Mouse (Mus musculus) limb, embryonic 15.5 days (tissue): ENCODE measurements around the gene Prkcz. TPM values are rescaled to one million over a fixed set of nuclear protein-coding genes. Genes with fewer than 3 reads are reported as not detected.

ENCODE experiments used
- ATAC-seq: fragments of 200-750 bp; cut with Nextera tagmentation; 2 replicates; pipeline ENCODE4 v1.8.0; 2017; ENCODE audit warnings: low read depth, moderate TSS enrichment; ENCODE audit not compliant: insufficient number of reproducible peaks, low FRiP score, low TSS enrichment
- H3K27ac ChIP-seq: fragments of 300-500 bp; sonication (generic); 2 replicates; pipeline ENCODE4 v1.5.1; 2015; ENCODE audit warnings: moderate library complexity, mild to moderate bottlenecking, inconsistent platforms
- H3K27me3 ChIP-seq: fragments of 300-500 bp; sonication (generic); 2 replicates; pipeline ENCODE4 v1.6.1; 2015; ENCODE audit warnings: inconsistent platforms
- H3K36me3 ChIP-seq: fragments of 300-500 bp; sonication (generic); 2 replicates; pipeline ENCODE4 v1.6.1; 2015; ENCODE audit warnings: inconsistent platforms
- H3K4me1 ChIP-seq: fragments of 300-500 bp; sonication (generic); 2 replicates; pipeline ENCODE4 v1.6.1; 2015; ENCODE audit warnings: inconsistent platforms
- H3K4me2 ChIP-seq: fragments of 300-500 bp; sonication (generic); 2 replicates; pipeline ENCODE4 v1.6.1; 2015; ENCODE audit warnings: mild to moderate bottlenecking, inconsistent platforms
- H3K4me3 ChIP-seq: fragments of 300-500 bp; sonication (generic); 2 replicates; pipeline ENCODE4 v1.5.1; 2015; ENCODE audit warnings: mild to moderate bottlenecking, inconsistent platforms
- H3K9ac ChIP-seq: fragments of 300-500 bp; sonication (generic); 2 replicates; pipeline ENCODE4 v1.6.1; 2015; ENCODE audit warnings: inconsistent platforms
- H3K9me3 ChIP-seq: fragments of 300-500 bp; sonication (generic); 2 replicates; pipeline ENCODE4 v1.6.1; 2016; ENCODE audit warnings: inconsistent platforms
- WGBS: fragments of 180-500 bp; shearing (Covaris S2); methylation state at CpG from one replicate; pipeline ENCODE4 v1.1.7; 2015; 5-methylcytosine and 5-hydroxymethylcytosine counted together
- polyA plus RNA-seq: library from polyadenylated mRNA; unstranded; fragments of >200 nt; fragmentation: Nextera tagmentation; extraction: Ambion mirVana; gene quantifications from 2 replicates; pipeline ENCODE4 v1.2.1, GENCODE M21; 2015

Prkcz gene
- polyA plus RNA-seq, 1 experiment from 2014 or later, result 10.5 TPM

DNA sequence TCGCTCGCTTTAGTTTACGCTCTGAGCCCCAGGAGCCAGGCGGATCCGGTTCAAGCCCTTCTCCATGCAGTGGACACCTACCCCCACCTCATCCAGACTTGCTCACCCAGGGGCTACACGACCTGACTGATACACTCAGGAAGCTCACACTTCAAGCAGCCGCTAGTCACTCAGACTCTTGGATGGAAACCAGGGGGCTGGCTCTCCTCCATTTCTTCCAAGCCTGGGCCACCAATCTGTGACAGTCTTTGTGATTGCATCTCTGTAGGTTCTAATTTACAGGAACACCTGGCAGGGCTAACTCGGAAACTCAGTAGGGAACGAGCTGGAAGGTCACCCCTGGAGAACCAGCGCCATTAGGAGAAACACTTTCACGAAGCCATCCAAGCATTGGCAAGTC, 73.4 kb downstream of the Prkcz start:
- H3K9me3 ChIP-seq, result no peaks in the 10 kb centered on the region
- 74% methylated on average over 11 of the region's 11 CpGs for WGBS
- no peaks in the 10 kb centered on the region for H3K27me3 ChIP-seq
- no peaks in the 10 kb centered on the region for H3K36me3 ChIP-seq
- ATAC-seq, result no peak
- H3K4me3 ChIP-seq, result no peak overlapping the region
- 0 out of 2 replicates have a peak overlapping the region, but pooled peaks have one; percentile 9 for H3K27ac ChIP-seq
- no peak overlapping the region for H3K9ac ChIP-seq
- H3K4me2 ChIP-seq, result no peak overlapping the region
- peaks cover 46% of the 10 kb centered on the region for H3K4me1 ChIP-seq

DNA sequence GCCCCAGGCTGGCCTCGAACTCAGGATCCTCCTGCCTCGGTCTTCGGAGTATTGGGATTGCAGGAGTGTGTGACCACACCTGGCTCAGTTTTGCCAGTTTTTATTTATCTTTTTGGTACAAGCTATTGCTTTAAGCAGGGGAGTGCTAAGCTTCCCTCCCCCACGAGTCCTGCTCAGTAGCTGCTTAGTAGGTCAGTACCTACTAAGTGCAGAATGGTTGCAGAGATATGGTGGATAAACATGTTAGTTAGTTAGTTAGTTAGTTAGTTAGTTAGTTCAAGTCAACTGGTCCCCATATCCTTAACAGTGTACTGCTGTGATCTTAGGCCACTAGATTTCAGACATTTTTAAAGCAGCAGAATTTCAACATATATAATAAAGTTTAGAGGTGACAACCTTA, 75.1 kb downstream of the Prkcz start:
- Histone ChIP-seq H3K4me2 (no peak overlapping the region), H3K36me3 (no peaks in the 10 kb centered on the region), H3K9me3 (no peaks in the 10 kb centered on the region), H3K27ac (no peak overlapping the region), H3K27me3 (no peaks in the 10 kb centered on the region), H3K4me1 (peaks cover 63% of the 10 kb centered on the region), H3K9ac (no peak overlapping the region), H3K4me3 (no peak overlapping the region)
- WGBS, result 91% methylated on average over 4 of the region's 4 CpGs
- no peak for ATAC-seq

- H3K4me2 ChIP-seq, result no peak overlapping the region
- H3K9ac ChIP-seq, result no peak overlapping the region
- ATAC-seq, result no peak
- H3K4me3 ChIP-seq, result no peak overlapping the region
- peak overlapping the region; percentile 98 for H3K27ac ChIP-seq
- no peaks in the 10 kb centered on the region for H3K27me3 ChIP-seq
- H3K4me1 ChIP-seq, result peaks cover 73% of the 10 kb centered on the region
- 35% methylated on average over 15 of the region's 15 CpGs for WGBS
- H3K36me3 ChIP-seq, result no peaks in the 10 kb centered on the region
- H3K9me3 ChIP-seq, result no peaks in the 10 kb centered on the region
Observed at GRCm38 (mm10) chr4:155284521-155285379, 76.4 kb downstream of the Prkcz start.

GRCm38 (mm10) chr4:155283585-155283984, 77.6 kb downstream of the Prkcz start:
- Histone ChIP-seq H3K4me3 (peak overlapping the region; percentile 24), H3K9me3 (no peaks in the 10 kb centered on the region), H3K36me3 (no peaks in the 10 kb centered on the region), H3K27me3 (no peaks in the 10 kb centered on the region), H3K9ac (peak overlapping the region; percentile 14; the same call in 1 of the 2 replicates), H3K27ac (peak overlapping the region; percentile 98), H3K4me2 (peak overlapping the region; percentile 45), H3K4me1 (peaks cover 79% of the 10 kb centered on the region)
- WGBS, result 14% methylated on average over 9 of the region's 9 CpGs
- peak; percentile 62 for ATAC-seq

- ATAC-seq, result peak; percentile 87
- Histone ChIP-seq H3K4me1 (peaks cover 83% of the 10 kb centered on the region), H3K27me3 (no peaks in the 10 kb centered on the region), H3K9me3 (no peaks in the 10 kb centered on the region), H3K27ac (peak overlapping the region; percentile 98), H3K4me2 (peak overlapping the region; percentile 45), H3K36me3 (no peaks in the 10 kb centered on the region), H3K4me3 (peak overlapping the region; percentile 24), H3K9ac (peak overlapping the region; percentile 14; the same call in 1 of the 2 replicates)
- 3% methylated on average over 11 of the region's 11 CpGs for WGBS
Observed at GRCm38 (mm10) chr4:155283001-155283503, 78.1 kb downstream of the Prkcz start.

- H3K27ac ChIP-seq, result peak overlapping the region; percentile 98
- 15% methylated on average over 6 of the region's 6 CpGs for WGBS
- H3K9ac ChIP-seq, result no peak overlapping the region
- no peak overlapping the region for H3K4me3 ChIP-seq
- ATAC-seq, result no peak
- H3K9me3 ChIP-seq, result no peaks in the 10 kb centered on the region
- peaks cover 78% of the 10 kb centered on the region for H3K4me1 ChIP-seq
- no peaks in the 10 kb centered on the region for H3K36me3 ChIP-seq
- no peaks in the 10 kb centered on the region for H3K27me3 ChIP-seq
- H3K4me2 ChIP-seq, result peak overlapping the region; percentile 45; the same call in 1 of the 2 replicates
Observed at GRCm38 (mm10) chr4:155282231-155282630, 78.9 kb downstream of the Prkcz start.

GRCm38 (mm10) chr4:155281652-155282051, 79.5 kb downstream of the Prkcz start:
- Histone ChIP-seq H3K4me2 (no peak overlapping the region), H3K4me3 (no peak overlapping the region), H3K27me3 (no peaks in the 10 kb centered on the region), H3K9ac (no peak overlapping the region), H3K27ac (peak overlapping the region; percentile 98), H3K9me3 (no peaks in the 10 kb centered on the region), H3K36me3 (no peaks in the 10 kb centered on the region), H3K4me1 (peaks cover 75% of the 10 kb centered on the region)
- WGBS, result 83% methylated on average over 8 of the region's 8 CpGs
- ATAC-seq, result no peak

DNA sequence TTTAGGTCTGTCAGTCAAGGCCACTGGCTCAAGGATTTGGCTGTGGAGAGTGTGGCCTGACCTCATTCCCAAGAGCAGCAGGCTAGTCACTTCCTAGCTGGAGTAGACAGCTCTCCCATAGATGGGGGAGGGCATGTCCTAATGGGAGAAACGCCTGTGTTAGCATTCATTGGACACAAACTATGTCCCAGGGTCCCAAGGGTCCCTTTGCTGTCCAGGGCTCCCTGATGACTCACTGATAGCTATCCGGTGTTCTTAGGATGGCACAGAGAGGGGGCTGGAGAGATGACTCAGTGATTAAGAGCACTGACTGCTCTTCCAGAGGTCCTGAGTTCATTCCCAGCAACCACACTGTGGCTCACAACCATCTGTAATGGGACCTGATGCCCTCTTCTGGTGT, 79.9 kb downstream of the Prkcz start:
- Histone ChIP-seq H3K9ac (no peak overlapping the region), H3K27ac (peak overlapping the region; percentile 98; the same call in 1 of the 2 replicates), H3K4me3 (no peak overlapping the region), H3K4me2 (no peak overlapping the region), H3K27me3 (no peaks in the 10 kb centered on the region), H3K4me1 (peaks cover 73% of the 10 kb centered on the region), H3K9me3 (no peaks in the 10 kb centered on the region), H3K36me3 (no peaks in the 10 kb centered on the region)
- ATAC-seq, result no peak
- WGBS, result 82% methylated on average over 2 of the region's 2 CpGs

GRCm38 (mm10) chr4:155280768-155281121, 80.4 kb downstream of the Prkcz start:
- Histone ChIP-seq H3K27me3 (no peaks in the 10 kb centered on the region), H3K9ac (no peak overlapping the region), H3K4me3 (no peak overlapping the region), H3K4me2 (no peak overlapping the region), H3K9me3 (no peaks in the 10 kb centered on the region), H3K4me1 (peaks cover 73% of the 10 kb centered on the region), H3K27ac (0 out of 2 replicates have a peak overlapping the region, but pooled peaks have one; percentile 98), H3K36me3 (no peaks in the 10 kb centered on the region)
- ATAC-seq, result no peak
- WGBS, result 54% methylated on average over 1 of the region's 1 CpGs

DNA sequence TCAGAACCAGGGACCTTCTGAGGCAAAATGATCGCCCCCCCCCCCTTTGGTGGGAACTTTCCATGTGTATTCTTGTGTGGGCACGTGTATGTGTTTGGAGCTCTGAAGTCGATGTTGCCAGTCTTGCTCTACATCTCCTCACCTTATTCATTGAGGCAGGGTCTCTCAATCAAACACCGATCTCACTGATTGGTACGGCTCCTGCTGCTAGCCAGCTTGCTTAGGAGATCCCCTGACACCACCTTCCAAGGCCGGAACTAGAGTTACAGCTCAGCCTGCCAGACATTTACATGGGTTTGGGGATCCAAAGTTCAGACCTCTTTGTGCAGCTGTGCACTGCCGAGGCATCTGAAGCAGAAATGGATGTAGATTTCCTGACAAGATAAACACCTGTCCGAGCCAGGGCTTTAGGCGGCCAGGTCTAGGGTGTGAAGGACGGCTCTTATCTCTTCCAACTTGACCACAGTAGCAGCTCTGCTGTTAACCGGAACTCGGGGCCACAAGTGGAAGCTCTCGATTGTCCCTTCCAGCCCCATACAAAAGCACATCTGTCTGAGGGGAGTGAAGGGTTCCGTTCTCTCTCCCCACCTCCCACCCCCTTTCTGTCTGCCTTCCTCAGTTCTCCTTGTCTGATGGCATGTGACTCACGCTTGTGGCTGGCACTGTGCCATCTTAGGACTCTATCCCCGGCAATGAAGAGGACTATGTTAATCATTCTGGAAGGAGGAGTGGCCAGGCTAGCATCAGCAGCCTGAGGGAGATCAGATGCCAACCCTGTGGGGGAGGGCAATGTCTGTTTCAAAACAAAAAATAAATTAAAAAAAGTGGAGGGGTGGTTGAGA, 81.0 kb downstream of the Prkcz start:
- Histone ChIP-seq H3K27ac (no peak overlapping the region; the same call in 1 of the 2 replicates), H3K4me3 (no peak overlapping the region), H3K36me3 (no peaks in the 10 kb centered on the region), H3K9me3 (no peaks in the 10 kb centered on the region), H3K4me1 (peaks cover 70% of the 10 kb centered on the region), H3K4me2 (no peak overlapping the region), H3K9ac (no peak overlapping the region), H3K27me3 (no peaks in the 10 kb centered on the region)
- ATAC-seq, result no peak
- WGBS, result 55% methylated on average over 16 of the region's 16 CpGs

GRCm38 (mm10) chr4:155279054-155279453, 82.1 kb downstream of the Prkcz start:
- Histone ChIP-seq H3K27ac (no peak overlapping the region), H3K4me3 (no peak overlapping the region), H3K27me3 (no peaks in the 10 kb centered on the region), H3K36me3 (no peaks in the 10 kb centered on the region), H3K9me3 (no peaks in the 10 kb centered on the region), H3K4me2 (no peak overlapping the region), H3K4me1 (peaks cover 69% of the 10 kb centered on the region), H3K9ac (no peak overlapping the region)
- 84% methylated on average over 8 of the region's 8 CpGs for WGBS
- no peak for ATAC-seq

DNA sequence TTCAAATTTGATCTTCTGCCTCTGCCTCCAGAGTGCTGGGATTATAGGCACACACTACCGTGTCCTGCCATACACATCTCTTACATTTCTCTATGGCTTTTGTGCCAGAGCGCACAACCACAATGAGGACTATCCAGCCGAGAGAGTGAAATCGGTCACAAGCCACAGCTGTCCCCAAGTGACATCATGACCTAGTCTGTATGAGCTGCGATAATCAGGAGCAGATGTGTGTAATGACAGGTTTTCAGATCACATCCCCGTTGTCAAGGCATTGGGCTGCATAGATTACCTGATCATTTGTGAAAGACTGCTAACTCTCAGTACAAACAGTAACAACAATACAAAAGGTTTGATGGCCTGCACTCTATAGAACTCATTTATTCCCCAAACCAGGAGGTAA, 83.2 kb downstream of the Prkcz start:
- H3K4me3 ChIP-seq, result no peak overlapping the region
- H3K4me1 ChIP-seq, result peaks cover 60% of the 10 kb centered on the region
- no peak for ATAC-seq
- no peak overlapping the region for H3K9ac ChIP-seq
- H3K9me3 ChIP-seq, result no peaks in the 10 kb centered on the region
- no peaks in the 10 kb centered on the region for H3K36me3 ChIP-seq
- no peak overlapping the region for H3K27ac ChIP-seq
- 40% methylated on average over 6 of the region's 6 CpGs for WGBS
- no peak overlapping the region for H3K4me2 ChIP-seq
- H3K27me3 ChIP-seq, result no peaks in the 10 kb centered on the region
